Mouse (Mus musculus): ENCODE data around the gene Bhlhe40. TPM values are rescaled to one million over a fixed set of nuclear protein-coding genes. Genes with fewer than 3 reads are reported as not detected.

Bhlhe40 gene
- polyA plus RNA-seq, 1 experiment, result not detected

- TF ChIP-seq POLR2A (IDR thresholded peaks at IDR 0.05; ENCODE audit: insufficient read depth, low read depth, low read length), result no peak
- TF ChIP-seq CTCF (IDR thresholded peaks at IDR 0.05; ENCODE audit: insufficient read depth, low read depth, low read length), result no peak
- Histone ChIP-seq H3K27ac (ENCODE audit: insufficient read depth, low read depth, low read length) (no peak overlapping the region), H3K4me1 (ENCODE audit: control insufficient read depth, insufficient read depth, low read length) (peaks cover 9% of the 10 kb centered on the region), H3K4me3 (ENCODE audit: insufficient read depth, low read depth, low read length) (no peak overlapping the region)
- WGBS, result 56% methylated on average over 7 of the region's 7 CpGs
Observed at GRCm38 (mm10) chr6:108713175-108713974, 52.9 kb downstream of the Bhlhe40 start.

Other genes with a start within 250 kb of the Bhlhe40 start
- gene Arl8b, start 122.5 kb downstream of the Bhlhe40 start, polyA plus RNA-seq (2012; ENCODE audit: insufficient read depth, insufficient read length, low replicate concordance, missing spikeins), result not detected in 2 replicates
- 240 and 915 TPM in 2 replicates for gene Edem1, start 168.0 kb downstream of the Bhlhe40 start, polyA plus RNA-seq (2012; ENCODE audit: insufficient read depth, insufficient read length, low replicate concordance, missing spikeins)